Mouse (Mus musculus) cortical plate, adult 2 months (tissue): ENCODE data around the gene Fkbp6. TPM values are rescaled to one million over a fixed set of nuclear protein-coding genes. Genes with fewer than 3 reads are reported as not detected.

Source experiments
- H3K27ac ChIP-seq: fragments of 200-500 bp; 2 replicates; pipeline ENCODE4 v1.5.1; 2012; ENCODE audit warnings: low read length, control low read depth, inconsistent platforms; ENCODE audit not compliant: insufficient read depth
- H3K4me1 ChIP-seq: fragments of 200-500 bp; 2 replicates; pipeline ENCODE4 v1.6.1; 2011; ENCODE audit warnings: low read length; ENCODE audit not compliant: control insufficient read depth, insufficient read depth
- H3K4me3 ChIP-seq: fragments of 200-500 bp; 2 replicates; pipeline ENCODE4 v1.5.1; 2011; ENCODE audit warnings: mild to moderate bottlenecking, low read length, control low read depth; ENCODE audit not compliant: insufficient read depth
- CTCF ChIP-seq: fragments of 200-500 bp; IDR thresholded peaks from 2 replicates; pipeline ENCODE4 v1.5.1; 2011; ENCODE audit warnings: mild to moderate bottlenecking, control low read depth, low read length; ENCODE audit not compliant: insufficient read depth; ENCODE audit errors: extremely low read depth
- POLR2A ChIP-seq: fragments of 200-500 bp; IDR thresholded peaks from 2 replicates; pipeline ENCODE4 v1.6.1; 2011; ENCODE audit warnings: mild to moderate bottlenecking, low read length, control low read depth; ENCODE audit not compliant: insufficient read depth; ENCODE audit errors: extremely low read depth
- polyA plus RNA-seq: library from polyadenylated mRNA; depleted of rRNA; stranded (reverse); fragments of >200 nt; gene quantifications from 2 replicates; pipeline ENCODE4 v1.2.3, GENCODE M21; 2012; rRNA removed

Gene Fkbp6
- polyA plus RNA-seq, 1 experiment: 0.13 TPM

GRCm38 (mm10) chr5:135246531-135246930, 103.3 kb downstream of the Fkbp6 start:
- TF ChIP-seq CTCF (no peak), POLR2A (no peak)
- Histone ChIP-seq H3K27ac (no peak overlapping the region), H3K4me1 (no peaks in the 10 kb centered on the region), H3K4me3 (no peak overlapping the region)

- TF ChIP-seq CTCF (no peak), POLR2A (no peak)
- no peak overlapping the region for H3K4me3 ChIP-seq
- no peak overlapping the region for H3K27ac ChIP-seq
- no peaks in the 10 kb centered on the region for H3K4me1 ChIP-seq
These were observed 106.7 kb downstream of the Fkbp6 start for GRCm38 (mm10) chr5:135243166-135243565.

GRCm38 (mm10) chr5:135242608-135243007, 107.2 kb downstream of the Fkbp6 start:
- Histone ChIP-seq H3K27ac (no peak overlapping the region), H3K4me3 (no peak overlapping the region), H3K4me1 (no peaks in the 10 kb centered on the region)
- TF ChIP-seq CTCF (no peak), POLR2A (no peak)

- H3K4me3 ChIP-seq: no peak overlapping the region
- TF ChIP-seq POLR2A: no peak
- TF ChIP-seq CTCF: no peak
- no peaks in the 10 kb centered on the region for H3K4me1 ChIP-seq
- no peak overlapping the region for H3K27ac ChIP-seq
These were observed 107.7 kb downstream of the Fkbp6 start for GRCm38 (mm10) chr5:135242136-135242535.

Other genes with a start within 250 kb of the Fkbp6 start
- gene Tbl2, start 200.4 kb downstream of the Fkbp6 start, polyA plus RNA-seq: 11.7 and 11.9 TPM in 2 replicates
- 43.7 and 45.3 TPM in 2 replicates for gene Bcl7b, start 181.8 kb downstream of the Fkbp6 start, polyA plus RNA-seq
- 58.4 and 61.7 TPM in 2 replicates for gene Baz1b, start 162.8 kb downstream of the Fkbp6 start, polyA plus RNA-seq
- gene Fzd9, start 98.8 kb downstream of the Fkbp6 start, polyA plus RNA-seq: 5.5 and 6.0 TPM in 2 replicates
- gene Trim50, start 3.3 kb upstream of the Fkbp6 start, polyA plus RNA-seq: not detected in 2 replicates
- 33.6 and 34.4 TPM in 2 replicates for gene Nsun5, start 19.9 kb upstream of the Fkbp6 start, polyA plus RNA-seq
- gene Pom121, start 44.5 kb upstream of the Fkbp6 start, polyA plus RNA-seq: 26.6 and 26.9 TPM in 2 replicates
- 29.1 and 30.0 TPM in 2 replicates for gene Hip1, start 195.1 kb upstream of the Fkbp6 start, polyA plus RNA-seq
- not detected in 2 replicates for gene Ccl26, start 213.5 kb upstream of the Fkbp6 start, polyA plus RNA-seq
- gene Ccl24, start 223.0 kb upstream of the Fkbp6 start, polyA plus RNA-seq: 0.54 and 1.1 TPM in 2 replicates